Mouse (Mus musculus): ENCODE results near the gene Wasf3. TPM values are rescaled to one million over a fixed set of nuclear protein-coding genes. Genes with fewer than 3 reads are reported as not detected.
"Not testable (repeated sequence)": the region's sequence is repeated elsewhere in the genome, so short reads cannot be mapped to it uniquely, and the experiment has no call there.

Gene Wasf3
- polyA plus RNA-seq, 1 experiment from 2014 or later: 12.1 TPM

DNA sequence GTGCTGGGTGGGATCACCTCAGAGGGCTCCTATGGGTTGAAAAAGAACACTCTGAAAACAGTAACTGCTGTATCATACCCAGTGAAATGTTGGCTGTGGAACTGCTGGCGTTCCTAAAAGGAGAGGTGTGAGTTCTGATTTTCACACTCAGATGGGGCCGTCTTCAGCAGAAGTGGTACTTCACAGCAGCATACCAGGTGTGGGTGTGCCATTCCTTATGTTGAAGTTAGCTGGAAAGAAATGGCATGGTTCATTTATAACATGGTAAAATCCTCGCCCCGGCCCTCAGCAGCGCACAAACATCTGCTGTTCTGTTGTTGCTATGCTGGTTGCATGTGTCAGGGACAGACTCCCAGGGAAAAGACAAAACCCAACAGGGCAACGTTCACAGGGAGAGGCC lies 68.8 kb downstream of the Wasf3 start:
- Histone ChIP-seq H3K27ac (no peak overlapping the region), H3K36me3 (peaks cover 35% of the 10 kb centered on the region), H3K9me3 (no peaks in the 10 kb centered on the region), H3K9ac (replicated peaks) (no peak overlapping the region), H3K4me1 (replicated peaks) (no peaks in the 10 kb centered on the region), H3K27me3 (no peaks in the 10 kb centered on the region), H3K4me2 (replicated peaks) (no peak overlapping the region), H3K4me3 (replicated peaks) (no peak overlapping the region)
- WGBS: 95% methylated on average over 6 of the region's 6 CpGs
- ATAC-seq: no peak

DNA sequence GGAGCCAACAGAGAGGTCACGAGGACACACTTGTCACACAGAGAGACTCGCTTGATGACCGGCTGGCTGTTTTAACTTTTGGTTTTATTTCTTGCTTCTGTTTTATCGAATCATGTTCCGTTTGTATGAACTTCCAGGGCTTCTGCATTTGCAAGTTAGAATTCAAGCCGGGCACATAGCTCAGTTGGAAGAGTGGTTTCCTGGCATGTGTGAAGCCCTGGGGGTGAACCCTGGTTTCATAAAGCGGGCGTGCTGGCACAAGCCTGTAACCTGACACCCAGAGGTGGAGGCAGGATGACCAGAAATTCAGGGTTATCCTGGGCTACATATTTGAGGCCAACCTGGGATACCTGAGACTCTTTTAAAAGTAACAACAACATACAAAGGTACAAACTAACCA lies 76.8 kb downstream of the Wasf3 start:
- Histone ChIP-seq H3K9ac (replicated peaks) (no peak overlapping the region), H3K4me2 (replicated peaks) (no peak overlapping the region), H3K4me1 (replicated peaks) (no peaks in the 10 kb centered on the region), H3K27ac (no peak overlapping the region), H3K27me3 (no peaks in the 10 kb centered on the region), H3K9me3 (no peaks in the 10 kb centered on the region), H3K4me3 (replicated peaks) (no peak overlapping the region), H3K36me3 (peaks cover 50% of the 10 kb centered on the region)
- ATAC-seq: no peak
- WGBS: 91% methylated on average over 8 of the region's 8 CpGs

- ATAC-seq: no peak
- Histone ChIP-seq H3K4me2 (replicated peaks) (no peak overlapping the region), H3K9ac (replicated peaks) (no peak overlapping the region), H3K4me3 (replicated peaks) (no peak overlapping the region), H3K27me3 (no peaks in the 10 kb centered on the region), H3K36me3 (peaks cover 58% of the 10 kb centered on the region), H3K27ac (no peak overlapping the region), H3K9me3 (no peaks in the 10 kb centered on the region), H3K4me1 (replicated peaks) (no peaks in the 10 kb centered on the region)
- 94% methylated on average over 19 of the region's 19 CpGs for WGBS
These were observed 81.9 kb downstream of the Wasf3 start for GRCm38 (mm10) chr5:146466663-146467062.

- Histone ChIP-seq H3K4me2 (replicated peaks) (no peak overlapping the region), H3K9me3 (no peaks in the 10 kb centered on the region), H3K36me3 (peaks cover 55% of the 10 kb centered on the region), H3K4me1 (replicated peaks) (no peaks in the 10 kb centered on the region), H3K27ac (no peak overlapping the region), H3K4me3 (replicated peaks) (no peak overlapping the region), H3K9ac (replicated peaks) (no peak overlapping the region), H3K27me3 (no peaks in the 10 kb centered on the region)
- 88% methylated on average over 9 of the region's 9 CpGs for whole genome bisulfite sequencing
- 0 out of 2 replicates have a peak, but pooled peaks have one; percentile 20 for ATAC-seq
These were observed 83.5 kb downstream of the Wasf3 start for GRCm38 (mm10) chr5:146468311-146468710.

DNA sequence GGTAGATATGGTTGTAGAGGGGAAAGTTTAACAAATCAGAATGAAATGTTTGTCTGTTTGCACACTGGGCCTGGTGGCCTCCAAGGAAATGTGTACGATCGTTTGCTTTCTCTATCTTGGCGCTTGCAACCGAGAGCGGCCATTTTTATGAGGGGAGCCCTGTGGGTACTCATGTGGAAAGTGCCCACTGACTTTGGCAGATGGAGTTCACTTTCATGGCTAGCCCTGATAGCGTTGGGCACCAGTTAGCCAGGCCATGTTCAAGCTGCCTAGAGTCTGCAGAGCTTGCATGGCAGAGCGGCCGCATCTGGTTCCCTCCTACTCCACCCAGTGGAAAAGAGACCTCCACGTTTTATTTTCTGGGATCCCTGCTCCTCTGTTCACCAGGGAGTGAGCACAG lies 86.0 kb downstream of the Wasf3 start:
- H3K9ac ChIP-seq (replicated peaks): no peak overlapping the region
- 91% methylated on average over 9 of the region's 9 CpGs for WGBS
- H3K4me2 ChIP-seq (replicated peaks): no peak overlapping the region
- H3K4me3 ChIP-seq (replicated peaks): no peak overlapping the region
- H3K9me3 ChIP-seq: no peaks in the 10 kb centered on the region
- H3K27ac ChIP-seq: no peak overlapping the region
- no peaks in the 10 kb centered on the region for H3K4me1 ChIP-seq (replicated peaks)
- H3K27me3 ChIP-seq: no peaks in the 10 kb centered on the region
- no peak for ATAC-seq
- peaks cover 52% of the 10 kb centered on the region for H3K36me3 ChIP-seq

GRCm38 (mm10) chr5:146471311-146471710 lies 86.5 kb downstream of the Wasf3 start:
- H3K4me3 ChIP-seq (replicated peaks): no peak overlapping the region
- H3K36me3 ChIP-seq: peaks cover 48% of the 10 kb centered on the region
- no peaks in the 10 kb centered on the region for H3K9me3 ChIP-seq
- H3K27ac ChIP-seq: no peak overlapping the region
- H3K4me1 ChIP-seq (replicated peaks): no peaks in the 10 kb centered on the region
- WGBS: 90% methylated on average over 5 of the region's 5 CpGs
- no peak overlapping the region for H3K4me2 ChIP-seq (replicated peaks)
- H3K9ac ChIP-seq (replicated peaks): no peak overlapping the region
- ATAC-seq: no peak
- no peaks in the 10 kb centered on the region for H3K27me3 ChIP-seq

- 95% methylated on average over 12 of the region's 12 CpGs for WGBS
These were observed 87.0 kb downstream of the Wasf3 start for GRCm38 (mm10) chr5:146471821-146472220.

GRCm38 (mm10) chr5:146479564-146479963 lies 94.8 kb downstream of the Wasf3 start:
- not testable (repeated sequence) for ATAC-seq; H3K27ac ChIP-seq; H3K9me3 ChIP-seq; H3K4me3 ChIP-seq (replicated peaks); H3K36me3 ChIP-seq; H3K4me2 ChIP-seq (replicated peaks); H3K9ac ChIP-seq (replicated peaks); H3K4me1 ChIP-seq (replicated peaks); H3K27me3 ChIP-seq
- WGBS: 10% methylated on average over 4 of the region's 4 CpGs

More at GRCm38 (mm10) chr5:146471821-146472220, 87.0 kb downstream of the Wasf3 start:
- Histone ChIP-seq H3K4me2 (replicated peaks) (no peak overlapping the region), H3K4me3 (replicated peaks) (no peak overlapping the region), H3K9me3 (no peaks in the 10 kb centered on the region), H3K9ac (replicated peaks) (no peak overlapping the region), H3K4me1 (replicated peaks) (no peaks in the 10 kb centered on the region), H3K36me3 (peaks cover 43% of the 10 kb centered on the region), H3K27ac (no peak overlapping the region), H3K27me3 (no peaks in the 10 kb centered on the region)
- no peak for ATAC-seq

DNA sequence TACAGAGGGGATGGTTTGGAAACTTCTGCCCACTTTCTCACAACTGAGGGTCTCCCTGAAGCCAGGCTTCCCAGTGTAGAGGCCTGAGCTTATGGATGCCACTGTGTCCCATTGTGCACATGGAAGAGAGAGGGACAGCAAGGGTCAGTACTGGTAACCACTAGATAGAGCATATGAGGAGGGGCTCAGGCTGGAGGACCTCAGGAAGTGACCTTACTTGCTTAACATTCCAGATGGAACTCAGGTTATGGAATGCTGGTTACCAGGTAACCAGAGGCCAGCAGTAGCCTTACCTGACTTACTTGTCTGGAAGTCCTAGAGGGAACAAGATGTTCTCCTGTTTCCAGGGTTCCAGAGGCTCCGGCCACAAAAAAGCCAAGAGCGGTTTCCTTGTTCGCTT lies 96.9 kb downstream of the Wasf3 start, which contains the start of gene Gm6408:
Gm6408 (plus strand) TSS at position 301 of the 400 bp plus-strand sequence.
- H3K4me2 ChIP-seq (replicated peaks); H3K9ac ChIP-seq (replicated peaks); H3K9me3 ChIP-seq; H3K27ac ChIP-seq; H3K36me3 ChIP-seq; ATAC-seq; H3K27me3 ChIP-seq; H3K4me3 ChIP-seq (replicated peaks); H3K4me1 ChIP-seq (replicated peaks): not testable (repeated sequence)
- 100% methylated on average over 3 of the region's 3 CpGs for WGBS

DNA sequence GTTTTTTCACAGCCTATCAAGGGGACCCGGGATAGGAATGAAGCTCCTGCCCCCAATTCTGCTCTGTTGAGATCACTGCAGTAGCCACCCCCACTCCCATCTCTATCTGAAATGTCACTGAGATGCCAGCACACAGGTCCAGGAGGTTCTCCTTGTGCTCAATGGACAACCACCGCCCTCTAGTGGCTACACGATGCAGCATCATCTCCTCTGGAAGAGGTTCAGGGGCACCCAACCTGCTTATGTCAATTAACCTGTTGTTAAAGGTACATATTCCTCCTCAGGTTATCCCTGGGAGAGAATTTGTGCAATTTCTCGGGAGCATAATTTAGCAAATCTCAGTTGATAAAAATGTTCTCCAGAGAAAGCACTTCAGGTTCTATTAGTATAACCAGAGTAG lies 104.2 kb downstream of the Wasf3 start:
- H3K27me3 ChIP-seq; H3K4me3 ChIP-seq (replicated peaks); H3K4me1 ChIP-seq (replicated peaks); H3K9ac ChIP-seq (replicated peaks); ATAC-seq; H3K36me3 ChIP-seq; H3K27ac ChIP-seq; H3K9me3 ChIP-seq; H3K4me2 ChIP-seq (replicated peaks): not testable (repeated sequence)
- WGBS: 16% methylated on average over 3 of the region's 4 CpGs

GRCm38 (mm10) chr5:146491063-146491462 lies 106.3 kb downstream of the Wasf3 start, which contains the start of gene Gm6370:
Gm6370 (plus strand) TSS chr5:146491363.
- H3K27ac ChIP-seq; H3K27me3 ChIP-seq; H3K4me3 ChIP-seq (replicated peaks); H3K9me3 ChIP-seq; H3K4me1 ChIP-seq (replicated peaks); H3K36me3 ChIP-seq; ATAC-seq; H3K9ac ChIP-seq (replicated peaks); H3K4me2 ChIP-seq (replicated peaks): not testable (repeated sequence)
- no CpG with 5 or more reads among the region's 5 CpGs for WGBS

DNA sequence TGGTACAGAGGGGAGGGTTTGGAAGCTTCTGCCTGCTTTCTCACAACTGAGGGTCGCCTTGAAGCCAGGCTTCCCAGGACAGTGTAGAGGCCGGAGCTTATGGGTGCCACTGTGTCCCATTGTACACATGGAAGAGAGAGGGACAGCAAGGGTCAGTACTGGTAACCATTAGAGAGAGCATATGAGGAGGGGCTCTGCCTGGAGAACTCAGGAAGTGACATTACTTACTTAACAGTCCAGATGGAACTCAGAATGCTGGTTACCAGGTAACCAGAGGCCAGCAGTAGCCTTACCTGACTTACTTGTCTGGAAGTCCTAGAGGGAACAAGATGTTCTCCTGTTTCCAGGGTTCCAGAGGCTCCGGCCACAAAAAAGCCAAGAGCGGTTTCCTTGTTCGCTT lies 117.3 kb downstream of the Wasf3 start, which contains the start of gene 4930449I24Rik:
4930449I24Rik (plus strand) TSS at position 301 of the 400 bp plus-strand sequence.
- ATAC-seq: not testable (repeated sequence)
- no CpG with 5 or more reads among the region's 5 CpGs for WGBS

DNA sequence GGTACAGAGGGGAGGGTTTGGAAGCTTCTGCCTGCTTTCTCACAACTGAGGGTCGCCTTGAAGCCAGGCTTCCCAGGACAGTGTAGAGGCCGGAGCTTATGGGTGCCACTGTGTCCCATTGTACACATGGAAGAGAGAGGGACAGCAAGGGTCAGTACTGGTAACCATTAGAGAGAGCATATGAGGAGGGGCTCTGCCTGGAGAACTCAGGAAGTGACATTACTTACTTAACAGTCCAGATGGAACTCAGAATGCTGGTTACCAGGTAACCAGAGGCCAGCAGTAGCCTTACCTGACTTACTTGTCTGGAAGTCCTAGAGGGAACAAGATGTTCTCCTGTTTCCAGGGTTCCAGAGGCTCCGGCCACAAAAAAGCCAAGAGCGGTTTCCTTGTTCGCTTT lies 129.0 kb downstream of the Wasf3 start, which contains the start of gene Gm3402:
Gm3402 (plus strand) TSS at position 301 of the 400 bp plus-strand sequence.
- H3K36me3 ChIP-seq; H3K4me3 ChIP-seq (replicated peaks); H3K4me2 ChIP-seq (replicated peaks); ATAC-seq; H3K27me3 ChIP-seq; H3K27ac ChIP-seq; H3K9me3 ChIP-seq; H3K4me1 ChIP-seq (replicated peaks); H3K9ac ChIP-seq (replicated peaks): not testable (repeated sequence)
- no CpG with 5 or more reads among the region's 5 CpGs for WGBS

More for the DNA sequence above, 117.3 kb downstream of the Wasf3 start, which contains the start of gene 4930449I24Rik:
- not testable (repeated sequence) for H3K9ac ChIP-seq (replicated peaks); H3K9me3 ChIP-seq; H3K36me3 ChIP-seq; H3K4me3 ChIP-seq (replicated peaks); H3K27me3 ChIP-seq; H3K4me2 ChIP-seq (replicated peaks); H3K27ac ChIP-seq; H3K4me1 ChIP-seq (replicated peaks)

All from midbrain, embryonic 13.5 days (tissue).